Mouse (Mus musculus): ENCODE measurements around the gene Tenm4. TPM values are rescaled to one million over a fixed set of nuclear protein-coding genes. Genes with fewer than 3 reads are reported as not detected.

Tenm4 gene
- polyA plus RNA-seq, 2 experiments: 12.7 to 37.4 TPM

DNA sequence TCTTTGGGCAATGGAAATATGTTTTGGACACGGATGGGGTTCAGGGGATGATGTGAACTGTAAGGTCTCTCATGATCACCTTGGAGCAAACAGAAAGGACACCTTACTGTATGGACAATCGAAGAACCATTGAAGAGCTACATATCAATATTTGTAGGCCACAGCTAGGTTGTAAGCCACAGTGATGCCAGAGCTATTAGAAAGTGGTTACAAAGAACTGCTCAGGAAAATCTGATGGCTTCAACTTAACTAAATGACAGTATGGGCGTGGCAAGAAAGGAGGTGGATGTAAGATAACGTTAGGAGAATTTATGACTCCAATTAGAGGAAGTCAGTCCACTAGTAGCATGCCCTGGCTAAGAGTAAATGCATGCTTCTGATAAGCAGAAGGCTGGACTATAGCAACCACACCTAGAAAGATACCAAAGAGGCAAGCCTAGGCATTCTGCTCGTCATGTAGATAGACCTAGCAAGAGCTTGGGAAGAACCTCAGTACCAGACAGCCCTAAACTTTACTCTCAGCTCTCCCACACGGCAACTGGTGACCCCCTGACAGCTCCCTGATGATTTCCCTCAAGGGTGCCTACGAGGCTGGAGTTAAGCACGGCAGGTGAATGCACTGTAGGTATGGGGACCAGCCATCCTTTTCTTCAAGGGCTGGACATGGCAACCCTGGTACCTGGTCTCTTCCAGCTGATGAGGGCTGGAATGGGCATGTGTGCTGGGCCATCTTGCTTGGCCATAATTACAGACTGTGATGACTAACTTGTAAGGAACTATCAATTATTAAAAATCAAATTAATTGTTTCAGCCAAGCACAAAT lies 534.5 kb downstream of the Tenm4 start:
- no peak for ATAC-seq (ENCODE audit: low FRiP score, low read depth)
- whole genome bisulfite sequencing: 85% methylated on average over 8 of the region's 8 CpGs
- H3K27me3 ChIP-seq (ENCODE audit: control insufficient read depth, insufficient read depth, low read length): no peaks in the 10 kb centered on the region
- H3K36me3 ChIP-seq (ENCODE audit: control insufficient read depth, insufficient read depth, low read length): peaks cover 12% of the 10 kb centered on the region; the same call in 1 of the 2 replicates
- H3K4me2 ChIP-seq (replicated peaks; ENCODE audit: low read depth, low read length, severe bottlenecking): no peak overlapping the region
- peaks cover 12% of the 10 kb centered on the region for H3K4me1 ChIP-seq (ENCODE audit: control insufficient read depth, insufficient read depth, low read length)
- no peak overlapping the region for H3K4me3 ChIP-seq (replicated peaks; ENCODE audit: low read length)
- DNase-seq (ENCODE audit: low spot score): no peak
- H3K27ac ChIP-seq (replicated peaks; ENCODE audit: low read depth, low read length): no peak overlapping the region
- TF ChIP-seq POLR2A (IDR thresholded peaks at IDR 0.05; ENCODE audit: borderline replicate concordance, extremely low read depth, insufficient read depth, insufficient read length): no peak
- no peaks in the 10 kb centered on the region for H3K9me3 ChIP-seq (ENCODE audit: control insufficient read depth, low read length)
- no peak overlapping the region for H3K9ac ChIP-seq (ENCODE audit: low read depth, low read length, severe bottlenecking)

GRCm38 (mm10) chr7:96706531-96706930 lies 535.5 kb downstream of the Tenm4 start:
- Histone ChIP-seq H3K27ac (replicated peaks; ENCODE audit: low read depth, low read length) (no peak overlapping the region), H3K4me1 (ENCODE audit: control insufficient read depth, insufficient read depth, low read length) (peaks cover 12% of the 10 kb centered on the region)

GRCm38 (mm10) chr7:96707112-96707511 lies 536.1 kb downstream of the Tenm4 start:
- DNase-seq (ENCODE audit: low spot score) (no peak), ATAC-seq (ENCODE audit: low FRiP score, low read depth) (no peak)
- Histone ChIP-seq H3K9me3 (ENCODE audit: control insufficient read depth, low read length) (no peaks in the 10 kb centered on the region), H3K27ac (replicated peaks; ENCODE audit: low read depth, low read length) (no peak overlapping the region), H3K36me3 (ENCODE audit: control insufficient read depth, insufficient read depth, low read length) (peaks cover 12% of the 10 kb centered on the region; the same call in 1 of the 2 replicates), H3K4me3 (replicated peaks; ENCODE audit: low read length) (no peak overlapping the region), H3K4me1 (ENCODE audit: control insufficient read depth, insufficient read depth, low read length) (peaks cover 12% of the 10 kb centered on the region), H3K27me3 (ENCODE audit: control insufficient read depth, insufficient read depth, low read length) (no peaks in the 10 kb centered on the region), H3K4me2 (replicated peaks; ENCODE audit: low read depth, low read length, severe bottlenecking) (no peak overlapping the region), H3K9ac (ENCODE audit: low read depth, low read length, severe bottlenecking) (no peak overlapping the region)
- WGBS: 87% methylated on average over 2 of the region's 2 CpGs
- TF ChIP-seq POLR2A (IDR thresholded peaks at IDR 0.05; ENCODE audit: borderline replicate concordance, extremely low read depth, insufficient read depth, insufficient read length): no peak

More at GRCm38 (mm10) chr7:96706531-96706930, 535.5 kb downstream of the Tenm4 start:
- no peak overlapping the region for H3K4me3 ChIP-seq (replicated peaks; ENCODE audit: low read length)
- no peak for ATAC-seq (ENCODE audit: low FRiP score, low read depth)
- no peak for TF ChIP-seq POLR2A (IDR thresholded peaks at IDR 0.05; ENCODE audit: borderline replicate concordance, extremely low read depth, insufficient read depth, insufficient read length)
- no peaks in the 10 kb centered on the region for H3K9me3 ChIP-seq (ENCODE audit: control insufficient read depth, low read length)
- H3K36me3 ChIP-seq (ENCODE audit: control insufficient read depth, insufficient read depth, low read length): peaks cover 12% of the 10 kb centered on the region; the same call in 1 of the 2 replicates
- no peak overlapping the region for H3K4me2 ChIP-seq (replicated peaks; ENCODE audit: low read depth, low read length, severe bottlenecking)
- 90% methylated on average over 7 of the region's 7 CpGs for WGBS
- no peak overlapping the region for H3K9ac ChIP-seq (ENCODE audit: low read depth, low read length, severe bottlenecking)
- DNase-seq (ENCODE audit: low spot score): no peak
- no peaks in the 10 kb centered on the region for H3K27me3 ChIP-seq (ENCODE audit: control insufficient read depth, insufficient read depth, low read length)

DNA sequence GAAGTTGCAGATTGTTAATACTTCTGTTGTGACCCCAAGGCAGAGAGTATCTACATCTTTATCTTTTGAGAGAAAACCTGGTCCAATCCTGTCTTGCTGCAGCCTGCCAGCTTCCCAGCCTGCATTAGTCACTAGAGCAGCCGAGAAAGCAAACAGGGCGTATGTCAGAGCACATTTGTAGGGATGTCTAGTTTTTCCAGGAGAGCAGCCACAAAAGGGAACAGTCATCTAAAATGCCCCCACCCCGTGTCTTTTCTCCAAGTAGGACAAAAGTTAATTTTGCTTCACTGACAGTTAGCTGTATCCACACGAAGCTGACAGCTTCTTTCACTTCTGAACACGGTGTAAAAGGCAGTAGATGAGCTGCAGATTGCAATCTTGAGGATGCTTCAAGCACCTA lies 537.0 kb downstream of the Tenm4 start:
- Histone ChIP-seq H3K4me2 (replicated peaks; ENCODE audit: low read depth, low read length, severe bottlenecking) (no peak overlapping the region), H3K4me3 (replicated peaks; ENCODE audit: low read length) (no peak overlapping the region), H3K27me3 (ENCODE audit: control insufficient read depth, insufficient read depth, low read length) (no peaks in the 10 kb centered on the region), H3K36me3 (ENCODE audit: control insufficient read depth, insufficient read depth, low read length) (peaks cover 10% of the 10 kb centered on the region; the same call in 1 of the 2 replicates), H3K27ac (replicated peaks; ENCODE audit: low read depth, low read length) (no peak overlapping the region), H3K4me1 (ENCODE audit: control insufficient read depth, insufficient read depth, low read length) (peaks cover 12% of the 10 kb centered on the region), H3K9ac (ENCODE audit: low read depth, low read length, severe bottlenecking) (no peak overlapping the region), H3K9me3 (ENCODE audit: control insufficient read depth, low read length) (no peaks in the 10 kb centered on the region)
- WGBS: 84% methylated on average over 5 of the region's 5 CpGs
- TF ChIP-seq POLR2A (IDR thresholded peaks at IDR 0.05; ENCODE audit: borderline replicate concordance, extremely low read depth, insufficient read depth, insufficient read length): no peak
- ATAC-seq (ENCODE audit: low FRiP score, low read depth): no peak
- no peak for DNase-seq (ENCODE audit: low spot score)

GRCm38 (mm10) chr7:96708561-96708960 lies 537.5 kb downstream of the Tenm4 start:
- ATAC-seq (ENCODE audit: low FRiP score, low read depth) (no peak), DNase-seq (ENCODE audit: low spot score) (no peak)
- H3K9me3 ChIP-seq (ENCODE audit: control insufficient read depth, low read length): no peaks in the 10 kb centered on the region
- H3K36me3 ChIP-seq (ENCODE audit: control insufficient read depth, insufficient read depth, low read length): peaks cover 8% of the 10 kb centered on the region; the same call in 1 of the 2 replicates
- H3K9ac ChIP-seq (ENCODE audit: low read depth, low read length, severe bottlenecking): no peak overlapping the region
- 84% methylated on average over 5 of the region's 5 CpGs for WGBS
- no peak overlapping the region for H3K4me3 ChIP-seq (replicated peaks; ENCODE audit: low read length)
- no peak overlapping the region for H3K27ac ChIP-seq (replicated peaks; ENCODE audit: low read depth, low read length)
- H3K4me1 ChIP-seq (ENCODE audit: control insufficient read depth, insufficient read depth, low read length): peaks cover 12% of the 10 kb centered on the region
- no peak for TF ChIP-seq POLR2A (IDR thresholded peaks at IDR 0.05; ENCODE audit: borderline replicate concordance, extremely low read depth, insufficient read depth, insufficient read length)
- H3K27me3 ChIP-seq (ENCODE audit: control insufficient read depth, insufficient read depth, low read length): no peaks in the 10 kb centered on the region
- H3K4me2 ChIP-seq (replicated peaks; ENCODE audit: low read depth, low read length, severe bottlenecking): no peak overlapping the region

Measured in limb, embryonic 14.5 days (tissue).